Mouse (Mus musculus) intestine, embryonic 14.5 days (tissue): ENCODE data around the gene Frmd4b. TPM values are rescaled to one million over a fixed set of nuclear protein-coding genes. Genes with fewer than 3 reads are reported as not detected.

ENCODE experiments used
- ATAC-seq: fragments of 200-750 bp; cut with Nextera tagmentation; replicated peaks from 2 replicates; pipeline ENCODE4 v1.8.0; 2017; ENCODE audit warnings: low read depth, moderate number of reproducible peaks, moderate TSS enrichment, moderate library complexity; ENCODE audit not compliant: low FRiP score, low TSS enrichment
- DNase-seq: peaks from one replicate; pipeline ENCODE4 v3.0.0-alpha.2; 2018; ENCODE audit warnings: low spot score
- H3K27ac ChIP-seq: fragments of 300-500 bp; sonication (generic); 2 replicates; pipeline ENCODE4 v1.5.1; 2014; ENCODE audit warnings: low read depth, mild to moderate bottlenecking, control low read depth
- H3K27me3 ChIP-seq: fragments of 300-500 bp; sonication (generic); replicated peaks from 2 replicates; pipeline ENCODE4 v1.6.1; 2014; ENCODE audit warnings: low read length, control low read depth; ENCODE audit not compliant: control insufficient read depth, insufficient read depth
- H3K36me3 ChIP-seq: fragments of 300-500 bp; sonication (generic); 2 replicates; pipeline ENCODE4 v1.6.1; 2014; ENCODE audit warnings: low read length, control low read depth; ENCODE audit not compliant: control insufficient read depth, insufficient read depth
- H3K4me1 ChIP-seq: fragments of 300-500 bp; sonication (generic); replicated peaks from 2 replicates; pipeline ENCODE4 v1.6.1; 2014; ENCODE audit warnings: low read length, control low read depth, mixed read lengths; ENCODE audit not compliant: control insufficient read depth, insufficient read depth
- H3K4me2 ChIP-seq: fragments of 300-500 bp; sonication (generic); 2 replicates; pipeline ENCODE4 v1.6.1; 2014; ENCODE audit warnings: low read length
- H3K4me3 ChIP-seq: fragments of 300-500 bp; sonication (generic); 2 replicates; pipeline ENCODE4 v1.5.1; 2014; ENCODE audit warnings: low read depth, low read length, control low read depth, mixed read lengths
- H3K9ac ChIP-seq: fragments of 300-500 bp; sonication (generic); 2 replicates; pipeline ENCODE4 v1.6.1; 2014; ENCODE audit warnings: mild to moderate bottlenecking, low read length
- H3K9me3 ChIP-seq: fragments of 300-500 bp; sonication (generic); 2 replicates; pipeline ENCODE4 v1.6.1; 2016; ENCODE audit warnings: low read length, control low read depth; ENCODE audit not compliant: control insufficient read depth
- WGBS: fragments of 180-500 bp; shearing (Covaris S2); extraction: QIAGEN DNeasy Blood & Tissue Kit; methylation state at CpG from one replicate; pipeline ENCODE4 v1.1.7; 2014; 5-methylcytosine and 5-hydroxymethylcytosine counted together
- polyA plus RNA-seq: library from polyadenylated mRNA; unstranded; fragments of >200 nt; fragmentation: Nextera tagmentation; extraction: Ambion mirVana; gene quantifications from 2 replicates; pipeline ENCODE4 v1.2.1, GENCODE M21; 2014

The Frmd4b gene
- polyA plus RNA-seq, 1 experiment from 2014 or later: 17.1 TPM

GRCm38 (mm10) chr6:97258489-97258888 is 358.9 kb downstream of the Frmd4b start:
- no peaks in the 10 kb centered on the region for H3K27me3 ChIP-seq
- H3K9ac ChIP-seq: no peak overlapping the region
- no peak overlapping the region for H3K4me2 ChIP-seq
- ATAC-seq: no peak
- H3K4me1 ChIP-seq: no peaks in the 10 kb centered on the region
- WGBS: 88% methylated on average over 1 of the region's 1 CpGs
- no peak overlapping the region for H3K4me3 ChIP-seq
- no peak for DNase-seq
- H3K36me3 ChIP-seq: no peaks in the 10 kb centered on the region
- H3K9me3 ChIP-seq: no peaks in the 10 kb centered on the region
- no peak overlapping the region for H3K27ac ChIP-seq

- Histone ChIP-seq H3K9me3 (no peaks in the 10 kb centered on the region), H3K4me3 (no peak within 1 kb of the TSS), H3K36me3 (no peaks in the 10 kb centered on the region), H3K4me2 (peak within 1 kb of the TSS; percentile 12; the same call in 1 of the 2 replicates), H3K9ac (no peak within 1 kb of the TSS), H3K27ac (no peak within 1 kb of the TSS), H3K27me3 (no peaks in the 10 kb centered on the region), H3K4me1 (0 out of 2 replicates have a peak, but pooled peaks cover 4% of the 10 kb centered on the region)
- no peak for ATAC-seq
- peak; percentile 52 for DNase-seq
- WGBS: 15% methylated on average over 9 of the region's 9 CpGs
Measured at GRCm38 (mm10) chr6:97252711-97253221, 364.6 kb downstream of the Frmd4b start, which contains the start of gene Lmod3. TSS of gene Lmod3 (minus strand) at chr6:97252759.

- 0 out of 2 replicates have a peak, but pooled peaks cover 4% of the 10 kb centered on the region for H3K4me1 ChIP-seq
- H3K9me3 ChIP-seq: no peaks in the 10 kb centered on the region
- WGBS: 35% methylated on average over 5 of the region's 5 CpGs
- no peaks in the 10 kb centered on the region for H3K27me3 ChIP-seq
- ATAC-seq: no peak
- no peak overlapping the region for H3K9ac ChIP-seq
- no peak overlapping the region for H3K4me3 ChIP-seq
- H3K4me2 ChIP-seq: no peak overlapping the region
- no peak for DNase-seq
- no peak overlapping the region for H3K27ac ChIP-seq
- no peaks in the 10 kb centered on the region for H3K36me3 ChIP-seq
Measured at GRCm38 (mm10) chr6:97252086-97252485, 365.3 kb downstream of the Frmd4b start.

- ATAC-seq (no peak), DNase-seq (peak; percentile 67)
- no peak overlapping the region for H3K4me2 ChIP-seq
- no peak overlapping the region for H3K4me3 ChIP-seq
- H3K4me1 ChIP-seq: 0 out of 2 replicates have a peak, but pooled peaks cover 4% of the 10 kb centered on the region
- H3K27me3 ChIP-seq: no peaks in the 10 kb centered on the region
- 42% methylated on average over 6 of the region's 6 CpGs for WGBS
- no peak overlapping the region for H3K27ac ChIP-seq
- no peak overlapping the region for H3K9ac ChIP-seq
- no peaks in the 10 kb centered on the region for H3K36me3 ChIP-seq
- H3K9me3 ChIP-seq: no peaks in the 10 kb centered on the region
Measured at GRCm38 (mm10) chr6:97250966-97251365, 366.4 kb downstream of the Frmd4b start.

- Histone ChIP-seq H3K27ac (no peak overlapping the region), H3K4me3 (no peak overlapping the region), H3K27me3 (no peaks in the 10 kb centered on the region), H3K9ac (no peak overlapping the region), H3K4me1 (no peaks in the 10 kb centered on the region), H3K4me2 (no peak overlapping the region), H3K36me3 (no peaks in the 10 kb centered on the region), H3K9me3 (no peaks in the 10 kb centered on the region)
- DNase-seq (no peak), ATAC-seq (no peak)
Measured at GRCm38 (mm10) chr6:97245200-97245599, 372.1 kb downstream of the Frmd4b start.

GRCm38 (mm10) chr6:97242522-97242921 is 374.8 kb downstream of the Frmd4b start:
- no peak for DNase-seq
- H3K9ac ChIP-seq: no peak overlapping the region
- no peak for ATAC-seq
- WGBS: 82% methylated on average over 4 of the region's 4 CpGs
- no peaks in the 10 kb centered on the region for H3K36me3 ChIP-seq
- no peak overlapping the region for H3K4me2 ChIP-seq
- H3K27me3 ChIP-seq: no peaks in the 10 kb centered on the region
- no peak overlapping the region for H3K4me3 ChIP-seq
- no peaks in the 10 kb centered on the region for H3K4me1 ChIP-seq
- no peaks in the 10 kb centered on the region for H3K9me3 ChIP-seq
- no peak overlapping the region for H3K27ac ChIP-seq

GRCm38 (mm10) chr6:97240092-97240491 is 377.2 kb downstream of the Frmd4b start:
- no peak overlapping the region for H3K9ac ChIP-seq
- H3K4me1 ChIP-seq: no peaks in the 10 kb centered on the region
- no peak overlapping the region for H3K4me2 ChIP-seq
- ATAC-seq (no peak), DNase-seq (no peak)
- H3K36me3 ChIP-seq: no peaks in the 10 kb centered on the region
- H3K27ac ChIP-seq: no peak overlapping the region
- H3K9me3 ChIP-seq: no peaks in the 10 kb centered on the region
- WGBS: 84% methylated on average over 5 of the region's 5 CpGs
- no peaks in the 10 kb centered on the region for H3K27me3 ChIP-seq
- H3K4me3 ChIP-seq: no peak overlapping the region

- WGBS: 94% methylated on average over 6 of the region's 6 CpGs
- Histone ChIP-seq H3K4me2 (no peak overlapping the region), H3K9me3 (no peaks in the 10 kb centered on the region), H3K27ac (no peak overlapping the region), H3K4me3 (no peak overlapping the region), H3K36me3 (no peaks in the 10 kb centered on the region), H3K9ac (no peak overlapping the region), H3K27me3 (no peaks in the 10 kb centered on the region), H3K4me1 (no peaks in the 10 kb centered on the region)
- ATAC-seq (no peak), DNase-seq (no peak)
Measured at GRCm38 (mm10) chr6:97239360-97239759, 378.0 kb downstream of the Frmd4b start.
